Mouse (Mus musculus): ENCODE data around the gene Ube2t. TPM values are rescaled to one million over a fixed set of nuclear protein-coding genes. Genes with fewer than 3 reads are reported as not detected.
A peak's percentile ranks its signal among the peaks of the same experiment; 100 is the strongest.

Gene Ube2t
- total RNA-seq, 2 experiments from 2014 or later = 4.3 to 11.4 TPM

DNA sequence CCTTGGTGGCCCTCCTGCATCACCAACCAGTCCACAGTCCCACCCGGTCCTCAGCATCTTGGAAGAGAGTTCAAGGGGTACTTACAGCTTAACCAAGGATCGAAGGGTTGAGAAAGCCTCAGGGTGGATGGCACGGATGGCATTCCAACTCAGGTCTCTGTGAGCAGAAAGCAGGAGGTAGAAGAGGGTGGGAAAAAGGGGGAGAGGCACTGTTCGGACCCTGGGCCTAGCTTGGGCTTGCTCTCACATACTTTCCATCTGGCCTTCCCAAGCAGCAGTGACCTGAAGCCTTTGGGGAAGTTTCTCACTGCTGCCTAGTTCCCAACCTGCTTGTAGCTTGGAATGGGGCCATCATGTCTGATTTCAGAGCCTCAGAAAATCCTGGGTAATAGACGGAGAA, 35.2 kb downstream of the Ube2t start:
- no peak overlapping the region for H3K27ac ChIP-seq
- intact Hi-C loops (cut with DNase I) = no loop called here
- no peak overlapping the region for H3K4me3 ChIP-seq
- DNase-seq = no peak
- no peak for TF ChIP-seq CTCF (IDR thresholded peaks at IDR 0.05)

DNA sequence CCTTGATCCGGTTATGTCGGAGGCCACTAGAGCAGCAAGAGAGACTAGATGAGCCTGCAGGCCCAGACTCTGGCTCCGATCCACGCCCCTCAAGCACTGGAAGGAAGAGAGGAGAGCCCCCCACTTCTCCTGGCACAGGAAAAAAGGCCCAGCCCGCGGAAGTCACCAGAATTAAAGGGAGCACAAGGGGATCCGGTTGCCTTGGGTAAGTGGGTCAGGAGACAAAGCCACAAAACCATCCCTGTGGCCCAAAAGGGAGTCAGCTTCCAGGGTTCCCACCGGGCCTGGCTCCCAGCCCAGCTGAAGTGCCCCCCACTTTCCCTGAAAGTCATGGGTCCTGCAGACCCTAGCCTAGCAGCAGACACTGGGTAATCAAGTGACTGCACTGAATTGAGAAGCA, 35.9 kb downstream of the Ube2t start:
- TF ChIP-seq CTCF (IDR thresholded peaks at IDR 0.05) = no peak
- H3K27ac ChIP-seq = no peak overlapping the region
- intact Hi-C loops (cut with DNase I) = no loop called here
- no peak overlapping the region for H3K4me3 ChIP-seq
- no peak for DNase-seq

DNA sequence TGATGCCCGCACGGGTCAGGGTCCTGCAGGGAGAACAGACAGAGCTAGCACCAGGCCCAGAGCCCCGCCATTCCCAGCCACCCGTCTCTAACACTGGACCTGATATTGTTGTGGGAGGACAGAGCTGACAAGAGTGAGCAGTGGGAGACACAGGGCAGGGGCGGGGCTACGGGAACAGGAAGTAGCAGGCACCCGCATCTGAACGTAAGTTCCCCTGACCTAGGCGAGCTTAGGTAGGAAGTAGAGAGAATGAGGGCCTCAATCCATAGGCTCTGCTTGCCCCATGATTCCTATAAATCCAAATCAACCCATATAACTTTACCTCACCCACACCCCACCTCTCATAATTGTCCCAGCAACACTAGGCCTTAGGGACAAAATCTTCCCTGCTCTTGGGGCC, 38.2 kb downstream of the Ube2t start:
- no peak for TF ChIP-seq CTCF (IDR thresholded peaks at IDR 0.05)
- no peak overlapping the region for H3K27ac ChIP-seq
- H3K4me3 ChIP-seq = no peak overlapping the region
- intact Hi-C loops (cut with DNase I) = no loop called here
- DNase-seq = no peak

DNA sequence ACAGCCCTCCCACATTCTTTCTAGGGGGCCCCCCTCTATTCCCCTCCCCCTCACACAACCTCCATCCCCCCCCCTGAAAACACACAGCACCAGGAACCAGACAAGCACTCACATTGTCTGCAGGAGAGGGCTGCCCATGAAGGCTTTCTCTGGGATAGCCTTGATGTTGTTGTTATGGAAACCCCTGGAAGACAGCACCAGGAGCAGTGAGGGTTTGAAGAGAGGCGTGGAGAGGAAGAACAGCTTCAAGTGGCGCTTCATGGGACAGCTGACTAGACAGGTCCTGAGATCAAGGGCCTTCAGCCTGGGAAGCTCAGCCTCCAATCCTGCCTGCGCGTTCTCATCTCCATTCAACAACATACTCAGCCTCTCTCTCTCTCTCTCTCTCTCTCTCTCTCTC, 41.0 kb downstream of the Ube2t start:
- no peak for TF ChIP-seq CTCF (IDR thresholded peaks at IDR 0.05)
- H3K4me3 ChIP-seq = no peak overlapping the region
- intact Hi-C loops (cut with DNase I) = no loop called here
- no peak for DNase-seq
- H3K27ac ChIP-seq = no peak overlapping the region

DNA sequence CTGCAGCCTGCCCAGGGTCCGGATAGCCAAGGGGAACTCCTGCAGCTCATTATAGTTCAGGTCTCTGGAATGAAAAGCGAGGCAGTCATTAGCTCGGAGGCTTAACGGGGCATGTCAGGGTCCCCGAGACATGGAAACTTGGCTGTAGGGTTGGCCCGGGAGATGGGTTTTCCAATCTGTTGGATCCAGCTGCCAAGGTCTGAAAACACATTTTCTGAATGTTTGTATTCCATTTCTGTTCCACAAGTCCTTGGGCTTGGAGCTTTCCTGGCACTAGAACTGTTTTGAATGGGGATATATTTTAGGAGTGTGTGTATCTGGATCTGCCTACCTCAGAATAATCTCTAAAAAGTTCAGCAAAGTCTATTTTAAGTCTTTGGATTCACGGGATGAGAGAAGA, 43.3 kb downstream of the Ube2t start:
- no peak for TF ChIP-seq CTCF (IDR thresholded peaks at IDR 0.05)
- no peak for DNase-seq
- H3K27ac ChIP-seq = no peak overlapping the region
- no peak overlapping the region for H3K4me3 ChIP-seq
- intact Hi-C loops (cut with DNase I) = no loop called here

DNA sequence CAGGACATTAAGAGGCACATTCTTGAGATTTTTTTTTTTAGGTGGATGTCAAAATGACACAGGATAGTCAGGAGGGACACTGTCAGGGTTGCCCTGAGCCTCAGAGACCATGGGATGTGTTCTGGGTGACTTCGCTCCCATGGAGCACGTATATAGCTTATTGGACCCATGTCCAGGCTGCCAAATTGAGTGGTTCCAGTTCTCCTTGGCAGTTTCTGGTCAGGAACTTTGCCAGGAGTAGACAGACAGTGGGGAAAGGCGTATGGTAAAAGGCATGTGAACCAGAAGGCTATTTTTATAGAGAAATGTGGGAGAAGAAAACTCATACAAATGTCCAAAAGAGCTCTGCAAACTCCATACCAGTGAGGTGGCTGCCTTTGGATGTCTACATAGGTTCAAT, 47.5 kb downstream of the Ube2t start:
- no peak overlapping the region for H3K27ac ChIP-seq

DNA sequence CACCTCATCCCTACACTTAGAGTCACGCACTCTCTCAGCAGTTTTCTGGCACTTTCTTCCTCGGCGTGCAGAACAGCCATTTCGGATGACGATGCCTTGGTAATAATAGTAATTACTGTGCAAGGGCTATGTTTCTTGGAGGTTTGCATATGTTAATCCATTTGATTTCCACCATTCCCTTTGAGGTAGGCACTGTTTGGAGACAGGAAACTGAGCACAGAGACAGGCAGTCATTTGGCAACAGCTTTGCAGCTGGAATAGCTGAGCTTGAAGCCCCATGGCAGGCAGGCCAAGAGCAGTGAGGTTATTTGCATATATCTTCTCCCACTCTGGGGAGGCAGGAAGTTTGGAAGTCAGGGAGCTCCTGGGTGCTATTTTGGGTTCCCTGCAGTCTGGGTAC, 49.5 kb downstream of the Ube2t start:
- H3K27ac ChIP-seq = no peak overlapping the region
- TF ChIP-seq CTCF (IDR thresholded peaks at IDR 0.05) = no peak
- intact Hi-C loops (cut with DNase I) = no loop called here
- DNase-seq = no peak
- no peak overlapping the region for H3K4me3 ChIP-seq

More for the DNA sequence above, 47.5 kb downstream of the Ube2t start:
- DNase-seq = no peak
- H3K4me3 ChIP-seq = no peak overlapping the region
- no peak for TF ChIP-seq CTCF (IDR thresholded peaks at IDR 0.05)
- intact Hi-C loops (cut with DNase I) = no loop called here

DNA sequence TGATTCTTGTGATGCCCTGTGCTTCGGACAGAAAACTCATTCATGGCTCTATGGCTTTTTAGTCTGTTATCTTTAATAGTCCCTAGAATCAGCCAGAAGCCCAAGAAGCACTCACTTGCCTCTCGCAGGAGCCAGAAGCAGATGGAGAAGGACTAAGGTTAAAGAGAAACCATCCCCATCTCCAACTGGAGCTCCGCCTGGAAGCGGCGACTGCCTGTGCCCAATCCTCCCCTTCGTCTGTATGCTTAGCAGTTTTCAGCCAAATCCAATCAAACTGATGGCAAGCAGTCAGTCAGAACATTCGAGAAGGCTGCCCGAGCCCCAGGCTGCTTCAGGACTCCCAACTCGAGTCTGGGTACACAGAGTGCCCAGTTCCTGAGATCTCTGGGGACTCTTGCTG, 50.1 kb downstream of the Ube2t start:
- no peak overlapping the region for H3K27ac ChIP-seq
- no peak for TF ChIP-seq CTCF (IDR thresholded peaks at IDR 0.05)
- intact Hi-C loops (cut with DNase I) = no loop called here

DNA sequence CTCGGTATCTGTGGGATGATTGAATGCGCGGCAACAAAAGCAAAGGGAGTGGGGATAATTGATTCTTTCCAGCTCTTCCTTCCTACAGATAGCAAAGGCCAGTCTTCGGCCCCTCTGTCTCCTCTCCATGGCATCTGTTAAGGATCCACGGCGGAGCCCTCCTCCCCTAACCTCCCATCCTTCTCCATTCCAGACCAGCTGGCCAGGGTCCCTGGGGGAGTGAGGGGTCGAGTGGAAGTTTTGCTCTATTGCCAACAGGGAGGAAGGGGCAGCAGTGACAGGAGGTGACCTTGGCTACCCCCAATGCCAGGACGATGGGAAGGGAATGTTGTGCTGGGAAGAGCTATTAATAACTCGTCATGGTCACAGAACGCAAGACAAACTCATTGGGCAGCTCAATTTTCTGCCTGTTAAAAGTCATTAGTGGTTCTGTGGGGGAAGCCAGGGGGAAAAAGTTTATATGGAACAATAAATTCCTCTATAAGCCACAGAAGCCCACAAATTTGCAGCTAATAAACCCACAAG, 52.6 kb downstream of the Ube2t start:
- TF ChIP-seq CTCF (IDR thresholded peaks at IDR 0.05) = no peak
- no peak for DNase-seq
- H3K27ac ChIP-seq = no peak overlapping the region
- intact Hi-C loops (cut with DNase I) = no loop called here
- H3K4me3 ChIP-seq = no peak overlapping the region

More for the DNA sequence above, 50.1 kb downstream of the Ube2t start:
- DNase-seq = no peak
- no peak overlapping the region for H3K4me3 ChIP-seq

DNA sequence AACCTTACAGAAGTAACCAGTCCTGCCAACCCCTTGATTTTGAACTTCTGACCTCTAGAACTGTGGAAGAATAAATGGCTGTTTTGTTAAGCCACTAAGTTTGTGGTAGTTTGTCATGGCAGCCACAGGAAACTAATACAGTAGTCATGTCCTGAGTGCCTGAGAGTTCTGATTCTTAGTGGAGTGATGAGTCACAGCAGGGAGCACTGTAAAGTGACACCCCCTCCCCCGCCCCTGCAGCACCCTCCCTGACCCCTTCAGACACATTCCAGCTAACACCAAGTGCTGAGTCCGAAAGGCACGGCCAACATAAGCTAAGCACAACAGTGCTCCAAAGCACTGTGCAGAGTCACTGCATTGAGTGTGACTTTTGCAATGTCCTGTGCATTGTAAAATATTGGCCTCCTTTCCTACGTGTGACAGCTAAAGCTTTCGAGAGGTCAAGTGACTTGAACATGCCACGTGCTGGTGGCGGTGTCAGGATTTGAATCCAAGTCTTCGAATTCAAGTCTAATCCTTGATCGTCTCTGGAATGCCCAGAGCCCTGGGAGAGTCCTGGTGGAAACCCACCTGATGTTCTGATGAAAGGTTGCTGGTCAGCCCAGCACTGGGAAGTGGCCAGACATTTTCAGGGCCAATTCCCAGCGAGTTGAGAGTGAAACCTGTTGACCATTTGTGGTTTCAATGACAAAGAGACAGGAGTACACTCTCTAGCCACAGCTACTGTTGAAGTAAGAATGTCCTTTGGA, 54.7 kb downstream of the Ube2t start:
- DNase-seq = no peak
- no peak for TF ChIP-seq CTCF (IDR thresholded peaks at IDR 0.05)
- Histone ChIP-seq H3K4me3 (no peak overlapping the region), H3K27ac (no peak overlapping the region)
- intact Hi-C loops (cut with DNase I) = no loop called here

DNA sequence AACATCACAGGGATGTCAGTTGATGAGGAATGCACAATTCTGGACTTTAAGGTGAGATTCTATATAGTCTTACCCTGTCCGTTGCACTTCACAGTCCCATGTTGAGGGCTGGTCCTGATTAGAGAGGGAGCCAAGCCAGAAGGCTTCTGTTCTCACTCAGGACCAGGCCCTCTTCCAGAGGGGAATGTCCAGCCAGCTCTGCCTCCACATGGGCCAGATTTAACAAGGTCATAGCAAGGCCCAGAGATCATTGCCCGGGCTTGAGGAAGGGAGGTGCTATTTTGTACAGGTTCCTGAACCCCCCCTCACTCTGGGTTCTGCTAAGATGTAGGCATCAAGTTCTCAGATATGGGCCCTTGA, 55.3 kb downstream of the Ube2t start:
- H3K27ac ChIP-seq = no peak overlapping the region
- TF ChIP-seq CTCF (IDR thresholded peaks at IDR 0.05) = no peak
- intact Hi-C loops (cut with DNase I) = no loop called here
- H3K4me3 ChIP-seq = no peak overlapping the region
- DNase-seq = peak; percentile 58

DNA sequence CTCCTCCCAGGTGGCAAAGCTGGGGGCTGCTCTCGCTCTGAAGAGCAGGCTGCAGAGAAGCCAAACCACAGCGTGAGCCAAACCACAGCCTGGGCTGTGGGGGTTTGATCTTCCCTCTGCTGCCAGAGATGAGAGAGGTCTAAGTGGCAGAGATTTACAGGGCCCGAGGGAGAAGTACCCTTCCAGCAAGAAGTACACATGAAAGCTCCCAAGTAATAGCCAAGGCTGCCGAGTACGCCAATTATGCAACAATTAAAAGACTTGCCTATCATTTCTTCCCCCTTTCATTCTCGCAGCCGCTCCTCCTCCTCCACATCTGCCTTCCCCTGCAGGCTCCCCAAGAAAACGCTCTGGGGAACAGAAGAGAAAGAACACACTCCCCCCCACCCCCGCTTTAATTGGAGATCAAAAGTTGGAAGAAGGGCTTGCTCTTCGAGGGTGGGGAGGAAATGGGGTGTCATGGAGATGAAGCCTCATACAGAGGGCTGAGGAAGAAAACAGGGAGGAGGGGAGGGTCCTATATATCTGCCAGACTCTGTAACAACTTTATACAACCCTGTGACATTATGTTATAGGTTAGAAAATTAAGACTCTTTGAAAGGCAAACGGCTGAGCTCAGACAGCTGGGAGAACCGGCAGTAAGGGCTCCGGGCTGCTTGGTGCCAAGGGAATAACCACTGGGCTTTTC, 56.9 kb downstream of the Ube2t start:
- Histone ChIP-seq H3K27ac (no peak overlapping the region), H3K4me3 (no peak overlapping the region)
- DNase-seq = no peak
- intact Hi-C loops (cut with DNase I) = no loop called here
- TF ChIP-seq CTCF (IDR thresholded peaks at IDR 0.05) = no peak

DNA sequence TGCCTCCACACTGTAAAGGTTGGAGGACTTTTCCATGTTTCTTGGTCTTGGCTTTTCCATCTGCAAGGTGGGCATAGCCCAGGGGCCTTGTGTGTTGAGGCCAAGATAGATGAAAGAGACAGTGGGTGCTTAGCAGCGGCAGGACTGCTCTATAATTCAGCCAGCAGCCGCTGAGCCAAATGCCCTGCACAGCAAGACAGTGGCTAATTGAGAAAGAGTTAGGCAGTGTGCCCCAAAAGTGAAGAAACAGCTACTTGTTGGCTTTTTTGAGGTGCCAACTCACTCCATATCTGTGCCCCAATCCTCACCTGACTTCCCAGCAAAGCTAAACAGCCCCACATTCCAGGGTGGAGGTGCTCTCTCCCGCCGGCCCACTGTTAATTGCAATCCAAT, 57.4 kb downstream of the Ube2t start:
- Histone ChIP-seq H3K4me3 (no peak overlapping the region), H3K27ac (no peak overlapping the region)
- intact Hi-C loops (cut with DNase I) = no loop called here
- no peak for DNase-seq
- no peak for TF ChIP-seq CTCF (IDR thresholded peaks at IDR 0.05)
